Mouse (Mus musculus): ENCODE data around the gene Tmem135.

DNA sequence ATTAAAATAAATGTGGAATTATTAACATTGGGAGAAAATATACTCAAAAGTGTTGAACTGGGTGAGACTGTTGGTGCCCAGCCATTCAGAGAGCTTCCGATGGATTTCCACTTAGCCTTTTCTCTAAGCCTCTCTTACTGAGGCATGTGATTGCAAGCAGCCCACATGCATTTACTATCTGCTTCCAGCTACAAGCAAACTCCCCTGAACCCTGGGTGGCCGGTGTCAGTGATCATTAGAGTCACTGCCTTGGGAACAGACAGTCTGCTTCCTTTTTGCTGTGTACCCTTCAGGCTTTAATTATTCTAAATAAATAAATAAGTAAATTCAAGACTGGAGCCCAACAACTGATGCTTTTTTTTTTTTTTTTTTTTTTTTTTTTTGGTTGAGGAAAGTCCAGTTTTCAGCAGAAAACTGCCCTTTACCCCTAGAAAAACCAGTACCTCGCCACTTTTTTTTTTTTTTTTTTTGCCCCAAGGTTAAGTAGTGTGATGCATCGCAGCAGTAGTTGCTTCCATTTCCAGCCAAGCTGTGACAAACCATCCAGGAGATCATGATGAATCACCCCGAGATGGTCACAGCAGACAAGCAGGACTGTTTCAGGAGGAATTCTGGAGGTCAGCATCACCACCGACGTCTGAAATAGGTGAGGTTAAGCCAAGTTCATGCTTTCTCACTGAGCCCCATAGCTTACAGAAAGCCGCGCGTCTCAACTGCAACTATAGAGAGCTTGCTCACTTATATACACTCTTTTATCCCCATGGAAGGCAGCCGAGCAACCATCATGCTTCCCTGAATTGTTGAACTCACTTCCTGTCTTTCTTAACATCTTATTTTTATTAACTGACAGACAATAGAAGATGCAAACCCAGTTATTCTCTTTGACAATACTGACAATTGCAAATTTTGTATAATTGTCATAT is 22.0 kb upstream of the Tmem135 start:
- TF ChIP-seq CTCF (IDR thresholded peaks at IDR 0.05 in 2 of 3, conservative IDR thresholded peaks at IDR 0.05 in 1 of 3; ENCODE audit: control insufficient read depth in 1 of 3, insufficient read depth in 1 of 3, low read depth in 2 of 3, low read length in 3 of 3, poor library complexity in 1 of 3, severe bottlenecking in 1 of 3) = no peak
- no peak for TF ChIP-seq EP300 (IDR thresholded peaks at IDR 0.05; ENCODE audit: low read depth in 1 of 2, low read length in 2 of 2)
- no peak for TF ChIP-seq POLR2A (IDR thresholded peaks at IDR 0.05; ENCODE audit: control insufficient read depth in 1 of 2, insufficient read depth in 1 of 2, low read depth in 1 of 2, low read length in 2 of 2, poor library complexity in 1 of 2)
- no peak for TF ChIP-seq ZKSCAN1 (IDR thresholded peaks at IDR 0.05; ENCODE audit: low read depth, low read length)
- TF ChIP-seq MAX (IDR thresholded peaks at IDR 0.05; ENCODE audit: low read length) = no peak
- no peak for TF ChIP-seq GATA1 (IDR thresholded peaks at IDR 0.05; ENCODE audit: low read depth, low read length)
- no peak for TF ChIP-seq MYC (IDR thresholded peaks at IDR 0.05; ENCODE audit: low read depth, low read length)
- TF ChIP-seq MAFK (IDR thresholded peaks at IDR 0.05; ENCODE audit: borderline replicate concordance, low read depth, low read length) = no peak
- no peak for TF ChIP-seq HCFC1 (IDR thresholded peaks at IDR 0.05; ENCODE audit: low read depth, low read length)
- TF ChIP-seq KAT2A (conservative IDR thresholded peaks at IDR 0.05; ENCODE audit: low read depth, low read length) = no peak
- no peak for TF ChIP-seq CHD1 (IDR thresholded peaks at IDR 0.05; ENCODE audit: low read depth, low read length)
- TF ChIP-seq ZMIZ1 (IDR thresholded peaks at IDR 0.05; ENCODE audit: low read depth, low read length) = no peak
- no peak for TF ChIP-seq TCF12 (IDR thresholded peaks at IDR 0.05; ENCODE audit: low read depth, low read length)
- TF ChIP-seq MXI1 (IDR thresholded peaks at IDR 0.05; ENCODE audit: low read depth, low read length) = no peak
